Mouse (Mus musculus): ENCODE measurements around the gene Ski. TPM values are rescaled to one million over a fixed set of nuclear protein-coding genes. Genes with fewer than 3 reads are reported as not detected.

Ski gene
- total and polyA plus RNA-seq, 2 experiments from 2014 or later: 8.8 to 69.8 TPM

- no peak for ATAC-seq
- H3K4me3 ChIP-seq (ENCODE audit: low read length): no peak overlapping the region
- H3K4me2 ChIP-seq (ENCODE audit: low read depth, low read length): no peak overlapping the region
- no peak for DNase-seq (ENCODE audit: low spot score)
- peaks cover 11% of the 10 kb centered on the region; the same call in 1 of the 2 replicates for H3K4me1 ChIP-seq (ENCODE audit: insufficient read depth, low read length)
- no peaks in the 10 kb centered on the region for H3K27me3 ChIP-seq (ENCODE audit: insufficient read depth, low read length)
- H3K36me3 ChIP-seq (ENCODE audit: insufficient read depth, low read length): no peaks in the 10 kb centered on the region
- no peak overlapping the region for H3K27ac ChIP-seq
- no peak for TF ChIP-seq CTCF (IDR thresholded peaks at IDR 0.05; ENCODE audit: low read depth)
- H3K9ac ChIP-seq (replicated peaks; ENCODE audit: low read length): no peak overlapping the region
- 89% methylated on average over 4 of the region's 4 CpGs for WGBS
- H3K9me3 ChIP-seq (ENCODE audit: low read length): no peaks in the 10 kb centered on the region
These were observed 73.9 kb downstream of the Ski start for GRCm38 (mm10) chr4:155148453-155148852.

- no peak for ATAC-seq
- Histone ChIP-seq H3K4me1 (ENCODE audit: insufficient read depth, low read length) (peaks cover 7% of the 10 kb centered on the region; the same call in 1 of the 2 replicates), H3K27ac (no peak overlapping the region), H3K36me3 (ENCODE audit: insufficient read depth, low read length) (no peaks in the 10 kb centered on the region), H3K9me3 (ENCODE audit: low read length) (no peaks in the 10 kb centered on the region), H3K4me2 (ENCODE audit: low read depth, low read length) (no peak overlapping the region), H3K4me3 (ENCODE audit: low read length) (no peak overlapping the region), H3K27me3 (ENCODE audit: insufficient read depth, low read length) (no peaks in the 10 kb centered on the region), H3K9ac (replicated peaks; ENCODE audit: low read length) (no peak overlapping the region)
- WGBS: 56% methylated on average over 14 of the region's 14 CpGs
- TF ChIP-seq CTCF (IDR thresholded peaks at IDR 0.05; ENCODE audit: low read depth): no peak
- no peak for DNase-seq (ENCODE audit: low spot score)
These were observed 76.1 kb downstream of the Ski start for GRCm38 (mm10) chr4:155146107-155146823.

GRCm38 (mm10) chr4:155144548-155145180 lies 77.7 kb downstream of the Ski start:
- Histone ChIP-seq H3K4me1 (ENCODE audit: insufficient read depth, low read length) (peaks cover 11% of the 10 kb centered on the region; the same call in 1 of the 2 replicates), H3K4me3 (ENCODE audit: low read length) (no peak overlapping the region), H3K36me3 (ENCODE audit: insufficient read depth, low read length) (no peaks in the 10 kb centered on the region), H3K27me3 (ENCODE audit: insufficient read depth, low read length) (no peaks in the 10 kb centered on the region), H3K9me3 (ENCODE audit: low read length) (no peaks in the 10 kb centered on the region), H3K4me2 (ENCODE audit: low read depth, low read length) (no peak overlapping the region), H3K9ac (replicated peaks; ENCODE audit: low read length) (no peak overlapping the region), H3K27ac (peak overlapping the region; percentile 81)
- WGBS: 29% methylated on average over 4 of the region's 4 CpGs
- peak; percentile 34; the same call in 1 of the 2 replicates for TF ChIP-seq CTCF (IDR thresholded peaks at IDR 0.05; ENCODE audit: low read depth)
- ATAC-seq (no peak), DNase-seq (ENCODE audit: low spot score) (peak; percentile 40)

- Histone ChIP-seq H3K9me3 (ENCODE audit: low read length) (no peaks in the 10 kb centered on the region), H3K9ac (replicated peaks; ENCODE audit: low read length) (no peak overlapping the region), H3K27ac (peak overlapping the region; percentile 81), H3K4me3 (ENCODE audit: low read length) (no peak overlapping the region), H3K4me1 (ENCODE audit: insufficient read depth, low read length) (peaks cover 11% of the 10 kb centered on the region; the same call in 1 of the 2 replicates), H3K4me2 (ENCODE audit: low read depth, low read length) (no peak overlapping the region), H3K36me3 (ENCODE audit: insufficient read depth, low read length) (no peaks in the 10 kb centered on the region), H3K27me3 (ENCODE audit: insufficient read depth, low read length) (no peaks in the 10 kb centered on the region)
- TF ChIP-seq CTCF (IDR thresholded peaks at IDR 0.05; ENCODE audit: low read depth): no peak
- 15% methylated on average over 12 of the region's 12 CpGs for WGBS
- ATAC-seq: peak; percentile 86
- peak; percentile 84 for DNase-seq (ENCODE audit: low spot score)
These were observed 78.4 kb downstream of the Ski start for GRCm38 (mm10) chr4:155143871-155144502.

- 43% methylated on average over 2 of the region's 2 CpGs for WGBS
- no peak for TF ChIP-seq CTCF (IDR thresholded peaks at IDR 0.05; ENCODE audit: low read depth)
- DNase-seq (ENCODE audit: low spot score) (no peak), ATAC-seq (no peak)
- Histone ChIP-seq H3K4me2 (ENCODE audit: low read depth, low read length) (no peak overlapping the region), H3K27ac (peak overlapping the region; percentile 81), H3K27me3 (ENCODE audit: insufficient read depth, low read length) (no peaks in the 10 kb centered on the region), H3K9ac (replicated peaks; ENCODE audit: low read length) (no peak overlapping the region), H3K4me3 (ENCODE audit: low read length) (no peak overlapping the region), H3K9me3 (ENCODE audit: low read length) (no peaks in the 10 kb centered on the region), H3K4me1 (ENCODE audit: insufficient read depth, low read length) (peaks cover 11% of the 10 kb centered on the region; the same call in 1 of the 2 replicates), H3K36me3 (ENCODE audit: insufficient read depth, low read length) (no peaks in the 10 kb centered on the region)
These were observed 79.0 kb downstream of the Ski start for GRCm38 (mm10) chr4:155143411-155143810.

GRCm38 (mm10) chr4:155142836-155143235 lies 79.6 kb downstream of the Ski start:
- DNase-seq (ENCODE audit: low spot score) (no peak), ATAC-seq (no peak)
- Histone ChIP-seq H3K27me3 (ENCODE audit: insufficient read depth, low read length) (no peaks in the 10 kb centered on the region), H3K4me1 (ENCODE audit: insufficient read depth, low read length) (peaks cover 11% of the 10 kb centered on the region; the same call in 1 of the 2 replicates), H3K36me3 (ENCODE audit: insufficient read depth, low read length) (no peaks in the 10 kb centered on the region), H3K9ac (replicated peaks; ENCODE audit: low read length) (no peak overlapping the region), H3K4me2 (ENCODE audit: low read depth, low read length) (no peak overlapping the region), H3K9me3 (ENCODE audit: low read length) (no peaks in the 10 kb centered on the region), H3K27ac (no peak overlapping the region), H3K4me3 (ENCODE audit: low read length) (no peak overlapping the region)
- WGBS: 86% methylated on average over 5 of the region's 5 CpGs
- TF ChIP-seq CTCF (IDR thresholded peaks at IDR 0.05; ENCODE audit: low read depth): no peak
